Mouse (Mus musculus) heart, postnatal 4 days (tissue): ENCODE results near the gene Tex33. TPM values are rescaled to one million over a fixed set of nuclear protein-coding genes. Genes with fewer than 3 reads are reported as not detected.

Experiments used
- DNase-seq: peaks from one replicate; pipeline ENCODE4 v3.0.0; 2021
- total RNA-seq, 2 experiments: library from RNA; stranded (reverse); gene quantifications; 2 replicates each; pipeline ENCODE4 v1.2.3; 2021

Tex33 gene
- not detected for total RNA-seq

DNA sequence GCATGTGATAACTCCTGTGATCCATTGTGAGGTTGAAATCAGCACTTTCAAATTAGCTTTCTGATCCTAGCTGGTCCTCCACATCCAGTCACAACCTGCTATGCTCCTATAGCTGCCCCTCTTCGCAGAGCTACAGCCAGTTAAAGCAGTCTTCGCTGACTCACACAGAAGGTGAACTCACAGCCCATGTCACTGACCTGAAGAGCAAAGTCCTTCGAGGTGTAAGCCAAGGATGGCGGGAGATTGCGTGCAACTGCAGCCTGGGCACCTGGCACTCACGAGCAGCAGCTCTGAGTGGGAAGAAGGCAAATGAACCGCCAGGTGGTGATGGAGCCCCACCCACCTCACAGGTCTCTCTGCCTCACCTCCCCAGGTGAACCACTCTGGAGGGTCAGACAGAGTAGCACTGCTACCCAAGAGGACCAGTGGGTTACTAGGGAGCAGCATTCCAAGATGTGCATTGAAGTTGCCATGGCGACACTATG lies at the start of gene Tex33:
TSS of gene Tex33 (minus strand) at position 435 of the 485 bp plus-strand sequence.
- no peak for DNase-seq

GRCm38 (mm10) chr15:78443857-78444256 lies 48.1 kb upstream of the Tex33 start:
- DNase-seq = no peak

- no peak for DNase-seq
Measured at GRCm38 (mm10) chr15:78442231-78442630, 46.5 kb upstream of the Tex33 start.

DNA sequence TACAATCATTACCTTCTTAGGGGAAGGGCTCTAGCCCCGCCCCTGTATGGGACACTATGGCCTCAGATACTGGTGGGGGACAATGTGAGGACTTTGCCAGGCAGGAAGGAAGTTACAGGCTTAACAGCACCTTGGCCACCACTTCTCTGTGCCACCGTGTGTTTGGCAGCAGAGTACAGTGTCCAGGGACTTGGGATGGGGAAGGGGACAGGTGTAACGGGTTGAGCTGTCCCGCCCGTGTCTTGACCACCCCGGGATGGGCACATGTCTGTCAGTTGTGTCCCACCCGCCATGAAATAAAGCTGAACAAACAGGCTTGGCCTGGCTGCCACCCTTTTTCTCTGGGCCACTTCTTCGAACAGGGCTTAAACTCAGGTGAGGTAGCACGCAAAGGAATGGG lies 43.3 kb upstream of the Tex33 start:
- no peak for DNase-seq

DNA sequence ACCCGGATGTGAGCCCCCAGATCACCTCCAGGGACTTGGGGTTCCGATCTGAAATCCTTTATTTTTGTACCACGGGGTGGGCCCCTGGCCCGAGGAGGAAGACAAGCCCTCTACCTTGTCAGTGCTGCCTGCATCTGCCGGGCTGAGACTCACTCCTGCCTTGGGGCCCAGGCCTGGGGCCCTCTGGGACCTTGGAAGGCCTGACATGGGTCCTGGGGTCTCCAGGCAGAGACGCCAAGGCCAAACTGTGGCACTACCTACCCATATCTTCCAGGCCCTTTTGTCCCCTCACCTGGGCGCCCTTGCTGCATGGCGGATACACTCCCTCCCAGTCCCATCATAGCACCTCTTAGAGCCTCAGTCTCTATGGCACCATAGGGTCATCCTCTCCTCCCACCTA lies 42.8 kb upstream of the Tex33 start:
- no peak for DNase-seq

DNA sequence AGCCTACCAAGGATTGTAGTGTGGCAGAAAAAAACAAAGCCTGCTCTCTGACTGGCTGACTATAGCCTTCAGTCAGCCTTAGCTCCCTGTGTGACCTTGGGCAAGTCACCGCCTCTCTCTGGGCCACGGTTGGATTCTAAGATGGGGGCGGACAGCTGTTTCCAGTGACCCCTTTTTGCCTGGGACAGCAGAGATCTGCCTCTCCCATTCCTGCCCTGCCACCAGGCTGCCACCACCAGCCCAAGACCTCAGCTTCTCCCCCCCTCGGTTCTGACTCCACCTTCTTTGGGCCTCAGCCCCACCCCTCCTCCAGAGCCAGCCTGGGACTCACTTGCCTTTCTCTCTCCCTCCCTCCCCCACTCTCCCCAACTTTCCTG lies 42.3 kb upstream of the Tex33 start:
- no peak for DNase-seq

- peak; percentile 72 for DNase-seq
Measured at GRCm38 (mm10) chr15:78437237-78438017, 41.7 kb upstream of the Tex33 start.

GRCm38 (mm10) chr15:78436380-78437192 lies 40.9 kb upstream of the Tex33 start:
- DNase-seq = peak; percentile 94

DNA sequence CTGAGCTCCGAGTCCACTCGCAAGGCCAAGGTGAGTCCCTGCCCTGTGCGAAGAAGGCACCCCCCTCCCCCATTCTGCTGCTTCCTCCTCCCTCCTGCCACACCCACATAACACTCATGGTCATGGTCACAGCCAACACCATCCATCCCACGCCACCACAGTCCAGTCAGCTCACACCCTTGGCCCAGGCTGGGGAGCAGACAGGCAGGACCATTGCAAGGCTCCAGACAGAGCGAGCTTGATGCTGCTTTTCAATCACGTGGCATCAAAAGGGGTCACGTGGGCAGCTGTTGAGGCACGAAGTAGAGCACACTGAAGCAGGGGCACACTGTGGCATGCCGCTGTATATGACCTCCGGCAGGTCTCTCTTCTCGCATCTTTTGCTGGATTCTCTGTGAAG lies 40.0 kb upstream of the Tex33 start:
- no peak for DNase-seq

- peak; percentile 62 for DNase-seq
Measured at GRCm38 (mm10) chr15:78434896-78435520, 39.3 kb upstream of the Tex33 start.

- DNase-seq = no peak
Measured at GRCm38 (mm10) chr15:78431541-78432121, 35.9 kb upstream of the Tex33 start.

DNA sequence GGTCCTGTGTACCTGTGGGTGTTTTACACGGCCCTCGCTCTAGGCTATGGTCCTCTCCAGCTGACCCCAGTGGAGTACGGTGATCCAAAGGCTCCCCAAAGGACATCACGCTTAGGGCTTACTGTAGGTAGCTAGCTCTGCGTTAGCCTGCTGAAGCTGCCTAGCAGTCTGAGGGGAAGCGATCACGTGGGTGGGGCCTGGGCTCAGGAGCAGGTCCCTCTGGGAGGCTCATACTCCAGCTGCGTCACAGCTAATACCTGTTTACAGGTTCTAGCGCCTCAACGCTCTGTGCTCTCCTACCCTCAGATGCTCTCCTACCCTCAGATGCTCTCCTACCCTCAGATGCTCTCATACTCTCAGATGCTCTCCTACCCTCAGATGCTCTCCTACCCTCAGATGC lies 35.2 kb upstream of the Tex33 start:
- no peak for DNase-seq

DNA sequence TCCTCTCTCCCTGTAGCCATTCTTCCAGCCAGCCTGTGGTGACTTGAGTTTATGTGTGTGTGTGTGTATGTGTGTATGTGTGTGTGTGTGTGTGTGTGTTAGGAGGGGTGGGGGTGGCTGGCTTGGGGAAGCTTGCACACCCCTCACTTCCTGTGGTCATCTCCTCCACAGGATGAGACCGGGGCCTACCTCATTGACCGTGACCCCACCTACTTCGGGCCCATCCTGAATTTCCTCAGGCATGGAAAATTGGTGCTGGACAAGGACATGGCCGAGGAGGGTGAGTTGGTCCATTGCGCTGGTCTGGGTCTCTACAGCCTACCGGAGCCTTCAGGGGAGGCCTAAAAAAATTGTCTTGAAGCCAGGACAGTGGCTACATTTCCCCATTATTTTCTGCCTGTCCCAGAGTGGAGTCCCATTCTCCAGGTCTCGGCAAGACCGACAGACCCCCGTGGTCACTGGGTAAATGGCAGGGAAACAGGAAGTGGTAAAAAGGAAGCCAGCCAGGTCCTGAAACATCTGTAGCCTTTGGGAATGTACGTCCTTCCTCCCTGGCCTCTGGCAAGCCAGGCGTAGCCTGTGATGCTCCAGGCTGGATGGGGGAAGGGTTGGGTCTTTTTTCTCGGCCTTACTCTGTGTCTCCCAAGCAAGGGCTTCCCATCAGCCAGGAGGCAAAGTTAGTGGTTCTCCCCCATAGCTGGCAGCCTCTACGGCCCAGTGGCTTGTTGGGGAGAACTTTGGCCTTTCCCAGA lies 34.3 kb upstream of the Tex33 start:
- DNase-seq = no peak

DNA sequence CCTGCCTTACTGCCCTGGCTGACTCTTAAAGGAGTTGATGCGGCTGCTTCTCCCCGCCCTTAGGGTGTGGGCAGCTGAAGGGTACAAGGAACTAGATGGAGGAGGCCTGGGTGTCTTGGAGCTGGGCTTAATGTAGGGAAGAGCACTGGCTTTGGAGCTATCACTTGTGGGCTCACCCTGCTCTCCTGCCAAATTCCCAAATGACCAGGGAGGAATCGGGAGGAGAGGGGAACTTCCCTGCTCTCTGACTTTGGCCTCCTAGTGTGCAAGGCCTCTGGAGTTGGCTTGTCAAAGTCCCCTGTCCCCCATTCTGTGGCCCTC lies 33.4 kb upstream of the Tex33 start:
- no peak for DNase-seq

DNA sequence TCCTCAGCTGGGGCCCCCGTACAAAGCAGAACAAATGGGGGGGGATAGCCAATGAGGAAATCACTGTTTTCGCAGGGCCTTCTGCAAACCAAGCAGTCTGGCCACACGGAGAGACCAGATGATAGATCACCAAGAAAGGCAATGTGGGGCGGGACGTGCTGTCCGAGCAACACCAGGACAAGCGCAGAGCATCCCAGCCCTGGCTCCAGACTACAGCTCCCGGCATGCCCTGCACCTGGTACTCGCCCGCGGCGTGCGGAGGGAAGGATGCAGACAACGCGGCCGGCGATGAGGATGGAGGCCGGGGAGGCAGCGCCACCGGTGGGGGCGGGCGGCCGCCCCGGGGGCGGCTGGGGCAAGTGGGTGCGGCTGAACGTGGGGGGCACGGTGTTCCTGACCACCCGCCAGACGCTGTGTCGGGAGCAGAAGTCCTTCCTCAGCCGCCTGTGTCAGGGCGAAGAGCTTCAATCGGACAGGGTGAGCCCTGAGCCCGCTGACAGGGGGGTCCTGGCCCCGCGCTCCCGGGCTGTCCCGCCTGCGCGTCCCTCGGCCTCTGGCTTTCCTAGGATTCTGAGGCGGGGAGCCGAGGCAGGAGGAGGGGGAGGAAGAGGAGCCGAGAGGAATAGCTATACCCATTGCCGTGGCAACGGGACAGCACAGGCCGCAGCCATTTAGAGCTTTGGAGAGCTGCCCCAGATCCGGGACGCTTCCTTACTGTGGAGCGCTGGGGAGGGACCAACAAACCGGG lies 32.9 kb upstream of the Tex33 start, which contains the start of gene Kctd17:
TSS of gene Kctd17 (plus strand) at position 174 of the 748 bp plus-strand sequence.
- DNase-seq = peak; percentile 80

GRCm38 (mm10) chr15:78425230-78425629 lies 29.5 kb upstream of the Tex33 start:
- no peak for DNase-seq

DNA sequence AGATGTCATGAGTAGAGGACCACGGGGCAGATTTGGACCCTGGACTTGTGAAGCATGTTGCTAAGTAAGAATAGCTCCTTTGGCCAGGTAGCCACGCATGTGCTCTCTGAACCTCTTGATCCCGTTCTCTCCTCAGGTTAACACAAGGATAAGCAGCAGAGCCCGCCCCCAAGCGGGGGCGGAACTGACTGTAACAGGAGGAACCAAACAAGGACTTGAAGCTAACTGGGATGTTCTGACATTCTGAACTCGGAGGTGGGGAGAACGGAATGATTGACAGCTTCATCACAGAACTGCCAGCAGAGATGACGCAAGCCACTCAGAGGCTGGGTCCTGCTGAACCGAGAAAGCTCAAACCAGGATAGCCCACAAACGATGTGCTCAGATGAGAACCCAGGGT lies 28.8 kb upstream of the Tex33 start:
- DNase-seq = no peak

DNA sequence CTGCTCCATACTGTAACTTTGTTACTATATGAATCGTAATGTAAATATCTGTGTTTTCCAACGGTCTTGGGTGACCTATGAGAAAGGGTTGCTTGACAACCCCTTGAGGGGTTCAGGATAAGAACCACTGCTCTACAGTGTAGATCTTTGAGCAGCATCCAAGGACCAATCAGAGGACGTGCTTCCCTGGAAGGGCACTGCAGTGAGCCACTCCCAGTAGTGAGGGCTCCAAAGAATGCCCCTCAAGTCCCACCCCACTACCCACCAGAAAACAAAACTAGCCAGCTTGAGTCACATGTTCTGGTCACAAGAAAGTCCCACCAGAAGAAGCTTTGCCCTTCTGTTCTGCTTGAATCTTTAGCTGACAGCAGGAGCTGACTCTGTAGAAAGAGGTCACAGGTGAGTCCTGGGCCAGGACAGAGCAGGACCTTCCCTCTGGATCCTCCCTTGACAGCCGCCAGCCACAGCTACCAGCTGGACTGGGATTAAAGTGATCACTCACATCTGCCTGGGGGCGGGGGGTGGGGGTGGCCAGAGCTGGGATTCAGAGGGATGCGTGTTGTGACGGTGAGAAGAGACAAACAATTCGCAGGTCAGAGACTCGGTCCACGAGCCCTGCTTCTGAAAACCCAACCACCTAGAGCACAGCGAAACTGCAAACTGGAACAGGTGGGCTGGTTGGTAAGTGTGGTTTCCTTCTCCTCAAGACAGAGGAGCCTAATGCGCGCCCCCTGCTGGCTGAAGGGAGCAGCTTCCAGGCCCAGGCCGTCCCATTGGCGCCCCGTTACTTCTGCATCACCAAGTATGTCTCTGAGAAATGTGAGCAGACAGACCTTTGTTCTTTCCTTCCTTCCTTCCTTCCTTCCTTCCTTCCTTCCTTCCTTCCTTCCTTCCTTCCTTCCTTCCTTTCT lies 26.6 kb upstream of the Tex33 start:
- peak; percentile 87 for DNase-seq

DNA sequence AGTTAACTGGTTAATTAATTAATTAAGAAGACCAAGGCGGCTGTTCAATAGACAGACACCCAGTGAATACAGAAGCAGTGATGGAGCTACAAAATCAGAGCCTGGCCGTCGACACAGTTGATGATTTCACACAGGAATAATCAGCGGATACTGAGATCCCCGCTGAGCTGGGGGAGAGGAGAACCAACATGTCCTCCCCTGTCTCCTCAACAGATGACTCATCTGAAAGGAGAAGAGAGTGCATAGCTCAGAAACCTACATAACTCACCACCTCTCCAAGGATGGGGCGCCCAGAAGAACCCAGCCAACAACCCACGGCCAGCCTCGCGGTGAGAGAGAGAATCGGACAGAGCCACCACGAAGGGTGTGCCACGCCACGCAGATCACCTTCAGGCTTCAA lies 24.7 kb upstream of the Tex33 start:
- DNase-seq = no peak

GRCm38 (mm10) chr15:78416937-78417336 lies 21.2 kb upstream of the Tex33 start:
- DNase-seq = no peak
